Mouse (Mus musculus) lung, embryonic 15.5 days (tissue): ENCODE results near the gene Ebf1. TPM values are rescaled to one million over a fixed set of nuclear protein-coding genes. Genes with fewer than 3 reads are reported as not detected.

ENCODE experiments used
- ATAC-seq: fragments of 200-750 bp; cut with Nextera tagmentation; 2 replicates; pipeline ENCODE4 v1.8.0; 2017; ENCODE audit warnings: moderate number of reproducible peaks, borderline replicate concordance; ENCODE audit not compliant: low FRiP score, low TSS enrichment; ENCODE audit errors: extremely low read depth
- H3K27ac ChIP-seq: fragments of 300-500 bp; sonication (generic); 2 replicates; pipeline ENCODE4 v1.5.1; 2015; ENCODE audit warnings: moderate library complexity, mild to moderate bottlenecking, inconsistent platforms
- H3K27me3 ChIP-seq: fragments of 300-500 bp; sonication (generic); 2 replicates; pipeline ENCODE4 v1.6.1; 2015; ENCODE audit warnings: inconsistent platforms
- H3K36me3 ChIP-seq: fragments of 300-500 bp; sonication (generic); 2 replicates; pipeline ENCODE4 v1.6.1; 2015; ENCODE audit warnings: inconsistent platforms
- H3K4me1 ChIP-seq: fragments of 300-500 bp; sonication (generic); 2 replicates; pipeline ENCODE4 v1.6.1; 2015; ENCODE audit warnings: inconsistent platforms
- H3K4me2 ChIP-seq: fragments of 300-500 bp; sonication (generic); 2 replicates; pipeline ENCODE4 v1.6.1; 2015; ENCODE audit warnings: inconsistent platforms, mild to moderate bottlenecking, moderate library complexity
- H3K4me3 ChIP-seq: fragments of 300-500 bp; sonication (generic); 2 replicates; pipeline ENCODE4 v1.5.1; 2015; ENCODE audit warnings: mild to moderate bottlenecking, inconsistent platforms
- H3K9ac ChIP-seq: fragments of 300-500 bp; sonication (generic); 2 replicates; pipeline ENCODE4 v1.6.1; 2015; ENCODE audit warnings: inconsistent platforms
- H3K9me3 ChIP-seq: fragments of 300-500 bp; sonication (generic); 2 replicates; pipeline ENCODE4 v1.6.1; 2016; ENCODE audit warnings: inconsistent platforms
- WGBS: fragments of 180-500 bp; shearing (Covaris S2); methylation state at CpG from one replicate; pipeline ENCODE4 v1.1.7; 2015; 5-methylcytosine and 5-hydroxymethylcytosine counted together
- polyA plus RNA-seq: library from polyadenylated mRNA; unstranded; fragments of >200 nt; fragmentation: Nextera tagmentation; extraction: Ambion mirVana; gene quantifications from 2 replicates; pipeline ENCODE4 v1.2.1, GENCODE M21; 2015

The Ebf1 gene
- polyA plus RNA-seq, 1 experiment from 2014 or later: 12.4 TPM

DNA sequence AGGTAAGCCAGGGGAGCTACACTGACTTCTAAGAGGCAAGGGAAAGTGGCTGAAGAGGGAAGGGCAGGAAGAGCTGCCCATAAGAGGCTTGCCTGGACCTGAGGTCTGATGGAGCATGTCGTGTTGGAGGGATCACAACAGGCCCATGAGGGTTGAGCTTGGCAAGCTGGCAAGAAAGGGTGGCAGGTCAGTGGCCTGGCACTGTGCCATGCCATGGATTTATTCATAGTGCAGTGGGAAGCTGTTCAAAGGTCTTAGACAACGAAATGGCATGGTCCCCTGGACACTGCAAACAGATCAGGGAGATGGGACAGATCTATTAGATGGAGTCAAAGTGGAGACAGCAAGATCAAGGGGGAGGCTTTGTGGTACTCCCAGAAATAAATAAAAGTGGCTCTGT, 24.4 kb downstream of the Ebf1 start:
- Histone ChIP-seq H3K27me3 (no peaks in the 10 kb centered on the region; the same call in 1 of the 2 replicates), H3K9ac (no peak overlapping the region), H3K4me1 (no peaks in the 10 kb centered on the region), H3K27ac (no peak overlapping the region), H3K36me3 (no peaks in the 10 kb centered on the region), H3K9me3 (no peaks in the 10 kb centered on the region), H3K4me3 (no peak overlapping the region), H3K4me2 (no peak overlapping the region)
- no peak for ATAC-seq
- WGBS: 71% methylated on average over 2 of the region's 2 CpGs

DNA sequence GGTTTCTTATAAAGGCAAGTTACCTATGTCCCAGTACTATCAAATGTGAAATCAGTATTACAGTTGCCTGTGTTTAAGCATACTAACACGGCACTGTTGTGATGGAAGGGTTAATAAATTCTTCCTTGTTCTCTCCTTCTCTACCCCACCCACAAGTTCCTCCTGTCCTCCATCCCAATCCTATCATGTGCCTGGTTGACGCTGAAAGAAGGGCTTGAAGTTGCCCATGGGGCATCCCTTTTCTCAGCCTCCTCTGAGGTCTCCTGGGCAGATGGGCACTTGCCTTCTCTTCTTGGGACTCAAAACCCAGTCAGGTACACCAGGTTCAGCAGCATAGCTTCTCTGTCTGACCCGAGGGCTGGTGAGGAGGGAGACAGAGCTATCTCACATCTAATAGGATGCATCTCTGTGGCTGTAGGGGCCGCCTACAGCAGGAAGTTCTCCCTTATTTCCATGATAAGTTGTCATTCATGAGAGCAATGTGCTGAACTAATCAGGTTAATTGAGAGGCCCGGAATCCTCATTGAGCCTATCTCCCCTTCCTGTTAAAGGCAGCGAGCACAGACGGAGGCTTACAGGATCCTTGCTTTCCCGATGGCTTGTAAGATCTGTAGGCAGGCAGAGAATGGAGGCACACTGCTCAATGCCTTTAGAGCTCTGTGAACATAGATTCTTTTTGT, 37.4 kb downstream of the Ebf1 start:
- no peak overlapping the region for H3K9ac ChIP-seq
- H3K36me3 ChIP-seq: no peaks in the 10 kb centered on the region
- 66% methylated on average over 8 of the region's 8 CpGs for WGBS
- no peak overlapping the region for H3K27ac ChIP-seq
- no peaks in the 10 kb centered on the region for H3K27me3 ChIP-seq
- H3K4me2 ChIP-seq: no peak overlapping the region
- no peaks in the 10 kb centered on the region for H3K9me3 ChIP-seq
- H3K4me1 ChIP-seq: no peaks in the 10 kb centered on the region
- no peak for ATAC-seq
- no peak overlapping the region for H3K4me3 ChIP-seq

DNA sequence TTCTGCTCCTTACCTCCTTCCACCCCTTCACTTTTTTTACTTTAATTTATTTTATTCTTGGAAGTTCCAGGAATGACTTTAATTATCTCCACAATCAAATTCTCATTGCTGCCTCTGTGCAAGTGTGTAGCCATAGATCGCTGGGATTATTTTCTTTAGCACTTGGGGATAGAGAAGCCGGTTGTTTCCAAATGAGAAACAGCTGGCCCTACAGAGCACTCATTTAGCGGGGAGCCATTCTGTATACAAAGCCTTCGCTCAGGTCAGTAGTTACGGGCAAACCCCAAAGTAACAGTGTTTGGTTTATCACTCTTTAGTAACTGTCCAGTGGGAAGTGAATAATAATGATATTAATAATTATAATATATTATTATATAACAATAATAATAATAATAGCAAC, 38.4 kb downstream of the Ebf1 start:
- 43% methylated on average over 5 of the region's 5 CpGs for WGBS
- Histone ChIP-seq H3K9me3 (no peaks in the 10 kb centered on the region), H3K4me2 (no peak overlapping the region), H3K27ac (no peak overlapping the region), H3K27me3 (no peaks in the 10 kb centered on the region), H3K36me3 (no peaks in the 10 kb centered on the region), H3K4me1 (no peaks in the 10 kb centered on the region), H3K4me3 (no peak overlapping the region), H3K9ac (no peak overlapping the region)
- ATAC-seq: no peak

DNA sequence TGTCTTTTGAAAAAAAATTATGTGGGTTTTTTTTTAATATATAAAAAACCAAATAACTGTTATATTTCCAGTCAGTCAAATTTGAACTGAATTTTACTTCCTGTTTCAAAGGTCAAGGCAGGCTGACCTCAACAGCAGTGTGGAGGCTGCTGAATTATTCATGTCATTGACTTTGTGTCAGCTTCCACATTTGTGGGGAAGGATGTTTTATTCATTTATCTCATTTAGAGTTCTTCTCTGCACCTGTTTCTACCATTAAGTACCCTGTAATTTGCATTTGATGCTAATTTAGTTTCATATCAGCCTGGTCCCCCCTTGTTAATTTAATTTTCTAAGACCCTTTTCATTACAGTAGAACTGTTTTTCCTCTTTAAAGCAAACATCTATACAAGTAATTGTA, 39.8 kb downstream of the Ebf1 start:
- no peaks in the 10 kb centered on the region for H3K9me3 ChIP-seq
- no peak for ATAC-seq
- H3K27ac ChIP-seq: no peak overlapping the region
- H3K4me2 ChIP-seq: no peak overlapping the region
- H3K4me1 ChIP-seq: no peaks in the 10 kb centered on the region
- H3K27me3 ChIP-seq: no peaks in the 10 kb centered on the region
- H3K9ac ChIP-seq: no peak overlapping the region
- H3K4me3 ChIP-seq: no peak overlapping the region
- no peaks in the 10 kb centered on the region for H3K36me3 ChIP-seq

DNA sequence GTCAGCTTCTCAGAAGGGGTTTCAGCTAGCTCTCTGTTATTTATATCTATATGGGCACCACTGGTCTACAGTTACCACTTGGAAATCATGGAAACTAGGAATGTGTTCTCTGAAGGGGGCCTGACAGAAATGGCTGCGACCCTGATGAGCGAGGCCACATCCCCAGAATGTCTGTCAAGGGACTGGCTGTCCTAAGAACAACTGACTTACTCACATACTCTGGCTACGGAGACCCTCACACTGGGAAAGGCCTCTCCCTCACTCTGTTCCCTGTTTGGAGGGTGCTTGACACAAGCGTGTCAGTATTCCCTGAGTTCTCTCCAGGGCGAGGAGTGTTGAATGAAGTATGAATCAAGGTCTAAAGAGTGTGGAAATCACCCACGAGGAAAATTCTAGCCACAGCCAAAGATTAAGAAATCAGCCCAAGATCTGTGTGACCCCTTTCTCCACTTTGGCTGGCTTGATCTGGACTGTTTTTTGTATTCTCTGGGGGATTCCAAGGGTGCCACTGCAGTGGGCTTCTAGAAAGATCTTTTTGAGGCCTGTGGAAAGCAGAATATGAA, 40.8 kb downstream of the Ebf1 start:
- Histone ChIP-seq H3K27me3 (0 out of 2 replicates have a peak, but pooled peaks cover 4% of the 10 kb centered on the region), H3K9me3 (no peaks in the 10 kb centered on the region), H3K4me1 (no peaks in the 10 kb centered on the region), H3K4me3 (no peak overlapping the region), H3K4me2 (no peak overlapping the region), H3K36me3 (no peaks in the 10 kb centered on the region), H3K9ac (no peak overlapping the region), H3K27ac (no peak overlapping the region)
- ATAC-seq: no peak
- WGBS: 42% methylated on average over 6 of the region's 6 CpGs

DNA sequence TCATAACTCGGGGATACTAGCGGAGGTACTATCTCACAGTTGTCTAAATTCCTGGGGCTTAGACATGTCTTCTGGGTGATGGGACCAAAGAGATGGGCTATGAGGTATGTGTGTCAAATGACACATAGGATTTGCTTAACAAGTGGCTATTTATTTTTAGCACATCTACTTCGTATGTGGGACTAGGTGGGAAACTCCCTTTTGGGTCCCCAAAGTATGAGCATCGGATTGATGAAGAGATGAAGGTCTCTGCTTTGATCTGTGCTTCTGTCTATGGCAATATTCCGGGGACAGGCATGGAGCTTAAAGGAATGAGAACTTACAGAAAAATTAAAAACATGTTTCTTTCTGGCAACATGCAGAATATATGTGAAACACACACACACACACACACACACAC, 44.8 kb downstream of the Ebf1 start:
- Histone ChIP-seq H3K4me1 (peaks cover 6% of the 10 kb centered on the region), H3K4me3 (no peak overlapping the region), H3K4me2 (no peak overlapping the region), H3K27ac (no peak overlapping the region), H3K9me3 (no peaks in the 10 kb centered on the region), H3K36me3 (no peaks in the 10 kb centered on the region), H3K27me3 (peaks cover 24% of the 10 kb centered on the region; the same call in 1 of the 2 replicates), H3K9ac (no peak overlapping the region)
- WGBS: 77% methylated on average over 5 of the region's 5 CpGs
- no peak for ATAC-seq

DNA sequence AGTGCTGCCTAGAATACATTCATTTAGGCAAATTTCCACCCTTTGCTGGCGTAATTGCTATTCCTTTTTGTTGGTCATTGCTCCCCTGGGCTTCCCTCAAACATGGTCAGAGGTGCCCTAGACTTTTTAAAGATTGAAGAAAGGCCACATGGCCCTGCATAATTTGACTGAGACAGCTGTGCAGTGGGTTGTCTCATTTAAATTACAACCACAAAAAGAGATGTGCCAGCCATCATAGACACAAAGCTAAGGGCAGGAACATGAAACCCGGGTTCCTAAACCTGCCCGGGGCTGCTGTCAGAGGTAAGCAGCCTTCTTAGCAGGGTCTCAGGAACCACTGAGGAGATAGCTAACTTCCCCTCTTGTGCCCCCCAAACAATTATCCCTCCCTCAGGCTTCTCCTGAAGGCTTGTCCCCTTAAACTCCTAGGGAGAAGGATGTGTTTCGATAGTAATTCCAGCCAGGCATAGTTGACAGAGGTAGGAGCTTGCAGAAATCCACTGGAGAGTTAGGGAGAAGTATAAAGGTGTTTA, 46.6 kb downstream of the Ebf1 start:
- H3K4me2 ChIP-seq: no peak overlapping the region
- no peak overlapping the region for H3K9ac ChIP-seq
- no peak overlapping the region for H3K27ac ChIP-seq
- no peak overlapping the region for H3K4me3 ChIP-seq
- ATAC-seq: no peak
- no peaks in the 10 kb centered on the region for H3K9me3 ChIP-seq
- WGBS: 64% methylated on average over 4 of the region's 4 CpGs
- H3K27me3 ChIP-seq: peaks cover 24% of the 10 kb centered on the region; the same call in 1 of the 2 replicates
- no peaks in the 10 kb centered on the region for H3K36me3 ChIP-seq
- peaks cover 6% of the 10 kb centered on the region for H3K4me1 ChIP-seq

DNA sequence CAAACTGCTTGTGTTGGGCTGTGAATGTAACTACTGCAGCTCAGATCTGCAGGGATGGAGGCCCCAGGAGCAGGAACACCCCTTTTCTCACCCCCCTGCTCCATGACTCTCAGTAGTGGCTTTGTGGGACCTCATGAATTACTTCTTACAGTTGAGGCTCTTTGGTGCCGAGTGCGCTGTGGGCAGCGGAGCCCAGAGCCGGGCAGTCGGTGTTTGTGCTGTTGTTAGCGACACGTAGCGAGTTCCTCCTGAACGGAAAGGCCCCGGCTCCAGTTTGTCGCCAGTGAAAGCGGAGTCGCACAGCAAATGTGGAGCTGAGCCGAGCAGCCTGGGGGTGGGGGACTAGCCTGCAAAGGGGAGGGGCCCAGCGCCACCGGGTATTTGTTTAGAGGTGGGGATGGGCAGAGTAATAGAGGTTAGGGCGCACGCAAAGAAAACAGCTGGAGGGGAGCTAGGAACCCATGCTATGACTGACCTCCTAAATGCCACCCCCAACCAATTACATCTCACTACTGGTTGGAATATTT, 48.1 kb downstream of the Ebf1 start:
- Histone ChIP-seq H3K36me3 (no peaks in the 10 kb centered on the region), H3K4me3 (peak overlapping the region; percentile 24), H3K4me1 (peaks cover 6% of the 10 kb centered on the region), H3K4me2 (peak overlapping the region; percentile 56), H3K9ac (no peak overlapping the region), H3K9me3 (no peaks in the 10 kb centered on the region), H3K27me3 (peaks cover 24% of the 10 kb centered on the region; the same call in 1 of the 2 replicates), H3K27ac (no peak overlapping the region)
- 7% methylated on average over 18 of the region's 18 CpGs for WGBS
- peak; percentile 59; the same call in 1 of the 2 replicates for ATAC-seq

DNA sequence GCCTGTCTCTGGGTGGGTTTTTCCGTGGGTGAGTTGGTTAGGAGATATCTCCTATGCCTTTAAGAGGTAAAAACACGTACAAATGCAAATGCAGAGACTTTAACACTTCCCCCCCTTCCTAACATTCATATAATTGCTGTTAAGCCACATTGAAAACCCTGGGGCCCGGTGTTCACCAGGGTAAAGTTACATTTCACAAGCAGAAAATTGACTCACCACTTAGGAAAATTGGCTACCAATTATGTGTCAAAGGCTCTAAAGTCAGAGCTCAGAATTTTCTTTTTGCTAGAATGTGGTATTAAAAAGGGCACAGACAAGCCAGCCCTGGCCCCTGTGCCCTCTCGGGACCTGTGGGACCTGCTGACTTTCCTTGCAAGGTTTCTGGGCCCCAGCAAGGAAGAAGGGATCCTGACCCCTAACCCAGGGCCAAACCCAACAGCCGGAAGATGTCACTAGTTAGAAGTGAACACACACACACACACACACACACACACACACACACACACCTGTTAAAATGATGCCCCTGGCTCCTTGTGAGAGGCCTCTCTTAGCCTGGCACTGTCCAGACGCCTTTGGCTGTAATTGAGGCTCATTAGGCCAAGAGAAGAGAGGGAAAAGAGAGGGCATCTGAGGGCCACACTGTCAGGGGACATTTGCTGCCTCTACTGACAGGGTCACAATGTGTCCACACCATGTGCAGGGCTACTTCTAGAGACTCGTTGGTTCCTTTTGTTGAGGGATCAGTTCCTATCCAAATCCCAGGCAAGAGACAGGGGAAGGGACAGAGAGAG, 48.8 kb downstream of the Ebf1 start:
- WGBS: 49% methylated on average over 7 of the region's 7 CpGs
- no peak overlapping the region for H3K4me3 ChIP-seq
- no peak overlapping the region for H3K9ac ChIP-seq
- peak overlapping the region; percentile 56; the same call in 1 of the 2 replicates for H3K4me2 ChIP-seq
- 0 out of 2 replicates have a peak, but pooled peaks have one; percentile 11 for ATAC-seq
- H3K27ac ChIP-seq: no peak overlapping the region
- H3K9me3 ChIP-seq: no peaks in the 10 kb centered on the region
- H3K36me3 ChIP-seq: no peaks in the 10 kb centered on the region
- H3K27me3 ChIP-seq: peaks cover 24% of the 10 kb centered on the region; the same call in 1 of the 2 replicates
- peaks cover 6% of the 10 kb centered on the region for H3K4me1 ChIP-seq

DNA sequence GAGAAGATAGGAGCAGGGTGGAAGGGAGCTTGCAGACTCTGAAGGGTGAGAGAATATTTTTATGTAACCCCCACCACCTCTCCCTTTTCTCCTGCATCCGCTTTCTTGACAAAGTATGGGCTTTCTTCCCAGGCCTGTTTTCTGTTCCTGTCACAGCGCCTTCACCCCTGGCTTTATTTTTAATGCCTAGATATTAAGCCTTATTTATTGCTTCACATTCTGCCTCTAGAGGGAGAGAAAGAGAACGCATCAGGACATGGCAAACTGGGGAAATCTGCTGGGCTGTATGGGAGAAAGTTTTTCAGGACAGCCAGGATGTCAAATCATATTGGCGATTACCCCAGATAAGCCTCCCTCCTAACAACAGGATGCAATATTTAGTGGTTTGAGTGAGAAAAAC, 49.6 kb downstream of the Ebf1 start:
- Histone ChIP-seq H3K27ac (no peak overlapping the region), H3K27me3 (peaks cover 24% of the 10 kb centered on the region; the same call in 1 of the 2 replicates), H3K9me3 (no peaks in the 10 kb centered on the region), H3K4me2 (no peak overlapping the region), H3K4me1 (peaks cover 6% of the 10 kb centered on the region), H3K36me3 (no peaks in the 10 kb centered on the region), H3K4me3 (no peak overlapping the region), H3K9ac (no peak overlapping the region)
- 40% methylated on average over 4 of the region's 4 CpGs for whole genome bisulfite sequencing
- ATAC-seq: peak; percentile 46; the same call in 1 of the 2 replicates

DNA sequence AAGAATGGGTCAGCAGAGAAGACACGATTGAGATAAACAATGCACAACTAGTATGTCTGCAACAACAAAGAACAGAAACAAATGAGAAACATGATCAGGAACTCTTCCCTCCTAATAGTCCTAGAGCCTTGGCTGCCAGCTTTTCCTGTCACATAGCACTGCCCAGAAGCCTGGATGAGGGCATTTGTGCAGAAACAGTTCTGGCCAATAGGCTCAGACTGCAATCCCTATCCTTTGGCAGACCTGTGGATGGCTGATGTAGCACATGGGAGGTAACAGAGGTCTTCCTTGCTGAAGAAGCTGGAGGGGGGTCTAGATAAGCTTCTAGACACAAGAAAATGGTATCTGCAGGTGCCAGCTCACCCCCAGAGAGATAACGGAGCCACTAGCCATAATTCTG, 64.2 kb downstream of the Ebf1 start:
- Histone ChIP-seq H3K9ac (no peak overlapping the region), H3K4me3 (no peak overlapping the region), H3K9me3 (no peaks in the 10 kb centered on the region), H3K36me3 (no peaks in the 10 kb centered on the region), H3K4me1 (peaks cover 19% of the 10 kb centered on the region), H3K27me3 (peaks cover 10% of the 10 kb centered on the region; the same call in 1 of the 2 replicates), H3K27ac (no peak overlapping the region), H3K4me2 (no peak overlapping the region)
- no peak for ATAC-seq
- 67% methylated on average over 2 of the region's 2 CpGs for WGBS
